Mouse (Mus musculus) heart, adult 9 months (tissue): ENCODE data around the gene 4930519P11Rik.

Source experiments
- DNase-seq, 2 experiments: peaks; one replicate each; pipeline ENCODE4 v3.0.0; 2022; ENCODE audit warnings: low spot score in 2 of 2

Gene 4930519P11Rik

GRCm38 (mm10) chr2:154613118-154614115 lies at the start of gene 4930519P11Rik, which contains the start of gene Zfp341:
Gene 4930519P11Rik, minus strand, starts transcription at chr2:154613437.
Gene Zfp341, plus strand, starts transcription at chr2:154613297.
- peak; percentile 89 to 90 for DNase-seq

- no peak for DNase-seq
Measured at GRCm38 (mm10) chr2:154659531-154660074, 46.4 kb upstream of the 4930519P11Rik start.

GRCm38 (mm10) chr2:154659070-154659469 lies 45.8 kb upstream of the 4930519P11Rik start:
- no peak for DNase-seq

GRCm38 (mm10) chr2:154657486-154658237 lies 44.4 kb upstream of the 4930519P11Rik start:
- peak; percentile 63 to 67 for DNase-seq

- DNase-seq: peak; percentile 96 to 98
Measured at GRCm38 (mm10) chr2:154656710-154657485, 43.7 kb upstream of the 4930519P11Rik start.

- DNase-seq: no peak
Measured at GRCm38 (mm10) chr2:154655878-154656414, 42.7 kb upstream of the 4930519P11Rik start.

- no peak for DNase-seq
Measured at GRCm38 (mm10) chr2:154654976-154655375, 41.7 kb upstream of the 4930519P11Rik start.

GRCm38 (mm10) chr2:154651363-154651762 lies 38.1 kb upstream of the 4930519P11Rik start, which contains the start of gene Chmp4b:
Gene Chmp4b, plus strand, starts transcription at chr2:154651705.
- DNase-seq: no peak

- DNase-seq: no peak
Measured at GRCm38 (mm10) chr2:154650404-154650803, 37.2 kb upstream of the 4930519P11Rik start.

- no peak for DNase-seq
Measured at GRCm38 (mm10) chr2:154648086-154648485, 34.8 kb upstream of the 4930519P11Rik start.

GRCm38 (mm10) chr2:154646634-154647033 lies 33.4 kb upstream of the 4930519P11Rik start:
- DNase-seq: no peak

- DNase-seq: no peak
Measured at GRCm38 (mm10) chr2:154642712-154643385, 29.6 kb upstream of the 4930519P11Rik start.

- DNase-seq: no peak
Measured at GRCm38 (mm10) chr2:154642005-154642459, 28.8 kb upstream of the 4930519P11Rik start.

- DNase-seq: no peak
Measured at GRCm38 (mm10) chr2:154641176-154641575, 27.9 kb upstream of the 4930519P11Rik start.

- no peak for DNase-seq
Measured at GRCm38 (mm10) chr2:154639115-154639514, 25.9 kb upstream of the 4930519P11Rik start.

- DNase-seq: no peak
Measured at GRCm38 (mm10) chr2:154638521-154638920, 25.3 kb upstream of the 4930519P11Rik start.

GRCm38 (mm10) chr2:154635826-154636225 lies 22.6 kb upstream of the 4930519P11Rik start:
- DNase-seq: no peak

GRCm38 (mm10) chr2:154633876-154634644 lies 20.8 kb upstream of the 4930519P11Rik start:
- DNase-seq: no peak

GRCm38 (mm10) chr2:154633039-154633742 lies 20.0 kb upstream of the 4930519P11Rik start:
- no peak for DNase-seq
